In the genomic region with DNA sequence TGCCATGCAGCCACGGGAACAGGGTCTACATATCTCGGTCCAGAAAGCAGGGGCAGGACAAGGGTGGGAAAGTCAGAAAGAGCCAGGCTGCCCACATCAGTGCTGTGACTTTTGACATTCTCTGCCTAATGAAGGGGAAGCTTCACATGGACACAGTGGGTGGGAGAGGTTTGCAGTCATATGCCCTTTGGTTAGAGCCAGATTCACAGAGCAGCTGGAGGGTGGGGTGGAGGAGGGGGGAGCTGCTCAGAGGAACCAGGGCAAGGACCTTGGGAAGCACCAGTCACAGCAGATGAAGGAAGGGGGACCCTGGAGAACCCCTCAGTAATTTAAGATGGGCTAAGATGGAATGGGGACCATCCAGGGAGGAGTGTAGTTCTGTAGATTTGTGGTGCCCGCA, we compare ENCODE assay signal across 25 mouse cellular contexts. TPM values are rescaled to one million over a fixed set of nuclear protein-coding genes. Genes with fewer than 3 reads are reported as not detected.
DNase-seq lines count a peak whose midpoint lies in the region; ATAC-seq and TF ChIP-seq lines count a peak whose summit lies in the region.
"Had no signal": no experiment of that assay in that cellular context is flagged by ENCODE, and none has a peak within 500 bp of the region (broad histone marks: within the 10 kb centered on the region; RNA-seq: fewer than 3 reads in every experiment).

No protein-coding gene starts in this region.

- no peaks in the 10 kb centered on the region; the same call in none of the 2 replicates for H3K4me1 ChIP-seq in hindbrain, postnatal 0 days (ENCODE audit: insufficient read depth, low read length)
- peaks cover 7% of the 10 kb centered on the region for H3K4me1 ChIP-seq in hindbrain, embryonic 12.5 days
- H3K4me1 ChIP-seq in midbrain, postnatal 0 days (ENCODE audit: insufficient read depth, low read length) = 0 out of 2 replicates have a peak, but pooled peaks cover under 1% of the 10 kb centered on the region
- H3K4me1 ChIP-seq in midbrain, embryonic 13.5 days (replicated peaks) = peaks cover 7% of the 10 kb centered on the region
- H3K4me1 ChIP-seq: embryonic facial prominence, embryonic 12.5 days had no signal

- TF ChIP-seq CTCF in hindbrain, postnatal 0 days (IDR thresholded peaks at IDR 0.05; ENCODE audit: low read depth) = no peak
- TF ChIP-seq CTCF in midbrain, postnatal 0 days (IDR thresholded peaks at IDR 0.05) = no peak

- H3K27ac ChIP-seq in hindbrain, postnatal 0 days = no peak overlapping the region
- H3K27ac ChIP-seq in hindbrain, embryonic 12.5 days = no peak overlapping the region
- no peak overlapping the region for H3K27ac ChIP-seq in midbrain, postnatal 0 days (ENCODE audit: low read depth, low read length)
- no peak overlapping the region for H3K27ac ChIP-seq in midbrain, embryonic 13.5 days
- H3K27ac ChIP-seq: embryonic facial prominence, embryonic 10.5 days; embryonic facial prominence, embryonic 12.5 days; forebrain, embryonic 13.5 days; forebrain, embryonic 15.5 days had no signal

- no peaks in the 10 kb centered on the region for H3K36me3 ChIP-seq in hindbrain, postnatal 0 days (ENCODE audit: insufficient read depth, low read length)
- no peaks in the 10 kb centered on the region for H3K36me3 ChIP-seq in hindbrain, embryonic 12.5 days
- no peaks in the 10 kb centered on the region for H3K36me3 ChIP-seq in midbrain, postnatal 0 days (ENCODE audit: insufficient read depth, low read length)
- H3K36me3 ChIP-seq in midbrain, embryonic 13.5 days = no peaks in the 10 kb centered on the region
- H3K36me3 ChIP-seq: embryonic facial prominence, embryonic 10.5 days; embryonic facial prominence, embryonic 12.5 days; forebrain, embryonic 15.5 days had no signal

- 53% methylated on average over 3 of the region's 3 CpGs for WGBS in hindbrain, postnatal 0 days
- 73% methylated on average over 3 of the region's 3 CpGs for WGBS in hindbrain, embryonic 12.5 days
- WGBS in midbrain, postnatal 0 days = 79% methylated on average over 3 of the region's 3 CpGs
- WGBS in midbrain, embryonic 13.5 days = 75% methylated on average over 3 of the region's 3 CpGs

- DNase-seq in heart, adult 11 months = peak; percentile 93
- no peak for DNase-seq in heart, postnatal 36 days
- DNase-seq in hindbrain, postnatal 0 days (ENCODE audit: low spot score) = peak; percentile 34
- DNase-seq in midbrain, postnatal 0 days (ENCODE audit: low spot score) = peak; percentile 45
- no peak for DNase-seq in layer of hippocampus, adult 11-12 months (ENCODE audit: low spot score)
- DNase-seq: adrenal gland, adult 2 months; adrenal gland, postnatal 10 days; adrenal gland, postnatal 25 days; cerebellum, adult 11-12 months; cerebellum, adult 2 months; cerebellum, adult 9-10 months; cerebellum, postnatal 25 days had no signal

- ATAC-seq in hindbrain, postnatal 0 days = peak; percentile 48; the same call in 1 of the 2 replicates
- ATAC-seq in hindbrain, embryonic 12.5 days (ENCODE audit: low FRiP score) = no peak
- no peak for ATAC-seq in midbrain, postnatal 0 days (ENCODE audit: low FRiP score)
- no peak for ATAC-seq in midbrain, embryonic 13.5 days
- ATAC-seq: forebrain, embryonic 13.5 days; forebrain, embryonic 15.5 days had no signal

- no peak overlapping the region for H3K4me3 ChIP-seq in hindbrain, postnatal 0 days (ENCODE audit: low read length)
- no peak overlapping the region for H3K4me3 ChIP-seq in hindbrain, embryonic 12.5 days
- H3K4me3 ChIP-seq in midbrain, postnatal 0 days (ENCODE audit: low read depth, low read length) = no peak overlapping the region
- H3K4me3 ChIP-seq in midbrain, embryonic 13.5 days (replicated peaks) = no peak overlapping the region
- H3K4me3 ChIP-seq: embryonic facial prominence, embryonic 10.5 days; embryonic facial prominence, embryonic 12.5 days; forebrain, embryonic 13.5 days; forebrain, embryonic 15.5 days had no signal

- H3K4me2 ChIP-seq in hindbrain, postnatal 0 days (ENCODE audit: low read depth, low read length) = no peak overlapping the region
- H3K4me2 ChIP-seq in hindbrain, embryonic 12.5 days (replicated peaks) = no peak overlapping the region
- no peak overlapping the region for H3K4me2 ChIP-seq in midbrain, postnatal 0 days (ENCODE audit: low read depth, low read length, poor library complexity, severe bottlenecking)
- H3K4me2 ChIP-seq in midbrain, embryonic 13.5 days (replicated peaks) = no peak overlapping the region
- H3K4me2 ChIP-seq: embryonic facial prominence, embryonic 12.5 days; forebrain, embryonic 13.5 days; forebrain, embryonic 15.5 days had no signal

- no peaks in the 10 kb centered on the region for H3K9me3 ChIP-seq in hindbrain, postnatal 0 days (ENCODE audit: low read length)
- H3K9me3 ChIP-seq in hindbrain, embryonic 12.5 days (replicated peaks) = no peaks in the 10 kb centered on the region
- no peaks in the 10 kb centered on the region for H3K9me3 ChIP-seq in midbrain, postnatal 0 days (ENCODE audit: low read length)
- H3K9me3 ChIP-seq in midbrain, embryonic 13.5 days = no peaks in the 10 kb centered on the region
- H3K9me3 ChIP-seq: embryonic facial prominence, embryonic 10.5 days; embryonic facial prominence, embryonic 12.5 days; forebrain, embryonic 13.5 days; forebrain, embryonic 15.5 days had no signal

- no peaks in the 10 kb centered on the region for H3K27me3 ChIP-seq in hindbrain, postnatal 0 days (ENCODE audit: insufficient read depth, low read length)
- H3K27me3 ChIP-seq in hindbrain, embryonic 12.5 days = no peaks in the 10 kb centered on the region
- H3K27me3 ChIP-seq in midbrain, postnatal 0 days (ENCODE audit: insufficient read depth, low read length) = no peaks in the 10 kb centered on the region
- no peaks in the 10 kb centered on the region for H3K27me3 ChIP-seq in midbrain, embryonic 13.5 days
- H3K27me3 ChIP-seq: embryonic facial prominence, embryonic 12.5 days; forebrain, embryonic 13.5 days; forebrain, embryonic 15.5 days had no signal

- intact Hi-C loops in heart, postnatal 36 days (cut with DNase I) = no loop called here

- H3K9ac ChIP-seq in hindbrain, postnatal 0 days (replicated peaks; ENCODE audit: low read length) = no peak overlapping the region
- H3K9ac ChIP-seq in hindbrain, embryonic 12.5 days = no peak overlapping the region
- no peak overlapping the region for H3K9ac ChIP-seq in midbrain, postnatal 0 days (replicated peaks; ENCODE audit: low read length, poor library complexity, severe bottlenecking)
- H3K9ac ChIP-seq in midbrain, embryonic 13.5 days (replicated peaks) = no peak overlapping the region
- H3K9ac ChIP-seq: embryonic facial prominence, embryonic 12.5 days; forebrain, embryonic 13.5 days; forebrain, embryonic 15.5 days had no signal

RNA-seq across cellular contexts. Expression of a gene that starts 41.7 kb away (rescaled TPM):
- total RNA-seq in heart, postnatal 36 days (2021) = not detected
- 0.31 TPM in 1 of 2 replicates, not detected in the other for total RNA-seq in hindbrain, postnatal 0 days (2014; rRNA removed)
- not detected in 2 replicates for polyA plus RNA-seq in hindbrain, postnatal 0 days (2015; fragmentation: Nextera tagmentation; extraction: Ambion mirVana)
- polyA plus RNA-seq in hindbrain, embryonic 12.5 days (2016; fragmentation: Nextera tagmentation; extraction: Ambion mirVana) = 0.34 TPM in 1 of 2 replicates, not detected in the other
- total RNA-seq in midbrain, postnatal 0 days (2014; rRNA removed) = not detected in 2 replicates
- polyA plus RNA-seq in midbrain, postnatal 0 days (2015; fragmentation: Nextera tagmentation; extraction: Ambion mirVana) = 0.27 and 0.28 TPM in 2 replicates
- polyA plus RNA-seq in midbrain, embryonic 13.5 days (2015; fragmentation: Nextera tagmentation; extraction: Ambion mirVana) = 0.37 TPM in 1 of 2 replicates, not detected in the other
- total RNA-seq: adrenal gland, adult 2 months; adrenal gland, postnatal 10 days; adrenal gland, postnatal 25 days; ES-E14; MEL had no signal
- polyA plus RNA-seq: adrenal gland, adult 2 months; brain, embryonic 14.5 days; C2C12; cerebellum, adult 2 months; cortical plate, adult 2 months; embryonic facial prominence, embryonic 10.5 days; embryonic facial prominence, embryonic 12.5 days; embryonic facial prominence, embryonic 14.5 days; forebrain, embryonic 11.5 days; forebrain, embryonic 13.5 days; forebrain, embryonic 15.5 days had no signal

Comparison
In these comparisons a context has a peak if more than half of its experiments do, and no peak if none do; other contexts are left out.
1. DNase-seq: peak in heart, adult 11 months (single experiment), hindbrain, postnatal 0 days (single experiment) and midbrain, postnatal 0 days (single experiment); none in heart, postnatal 36 days (0 of 2) and layer of hippocampus, adult 11-12 months (single experiment).